Mouse (Mus musculus): ENCODE data around the gene Gtpbp10.
A peak's percentile ranks its signal among the peaks of the same experiment; 100 is the strongest.

Gene Gtpbp10

DNA sequence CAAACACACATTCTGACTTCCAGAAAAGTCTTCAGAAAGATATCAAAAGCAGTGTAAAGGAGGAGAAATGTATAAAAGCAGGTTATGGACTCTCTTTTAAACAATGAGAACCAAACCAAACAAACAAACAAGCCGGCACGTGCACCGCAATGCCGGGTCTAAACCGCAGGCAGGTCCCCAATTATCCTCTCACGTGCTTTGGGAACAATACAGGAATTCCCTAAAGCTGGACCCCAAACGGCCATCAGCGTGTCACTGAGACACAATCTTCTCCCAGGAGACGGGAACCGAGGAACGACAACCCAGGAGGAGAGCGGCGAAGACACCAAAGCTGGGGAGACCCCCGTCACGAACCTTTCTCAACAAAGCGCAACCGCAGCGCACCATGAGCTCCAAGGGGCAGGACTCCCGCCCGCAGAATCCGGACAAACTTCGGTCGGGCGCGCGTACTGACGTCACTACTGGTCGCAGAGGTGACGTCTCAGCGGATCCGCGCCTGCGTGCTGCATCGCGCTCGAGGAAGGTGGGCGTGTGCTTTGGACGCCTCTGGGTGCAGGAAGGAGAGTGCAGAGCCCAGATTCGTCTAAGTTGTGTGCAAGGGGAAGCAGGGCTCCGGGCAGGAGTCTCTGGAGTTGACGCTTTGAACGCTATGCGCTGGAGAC, at the start of gene Gtpbp10:
Gene Gtpbp10, minus strand, starts transcription at position 460 of the 662 bp plus-strand sequence.
- peak; percentile 92 for DNase-seq (ENCODE audit: low read depth, low spot score)

DNA sequence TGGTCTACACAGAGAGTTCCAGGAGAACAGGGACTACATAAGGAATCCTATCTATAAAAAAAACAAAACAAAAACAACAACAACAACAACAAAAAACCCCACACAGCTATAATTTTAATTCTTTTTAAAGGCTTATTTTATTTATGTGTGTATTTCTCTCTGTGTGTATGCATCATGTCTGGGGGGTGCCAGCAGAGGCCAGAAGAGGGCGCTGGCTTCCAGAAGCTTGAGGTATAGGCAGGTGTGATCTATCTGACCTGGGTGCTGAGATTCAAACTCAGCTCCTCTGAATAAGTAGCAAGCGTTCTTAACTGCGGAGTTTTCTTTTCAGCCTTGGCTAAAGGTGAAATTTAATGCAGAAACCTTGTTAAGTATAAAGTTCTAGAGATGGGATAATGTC, 28.3 kb upstream of the Gtpbp10 start:
- DNase-seq (ENCODE audit: low read depth, low spot score), result no peak

DNA sequence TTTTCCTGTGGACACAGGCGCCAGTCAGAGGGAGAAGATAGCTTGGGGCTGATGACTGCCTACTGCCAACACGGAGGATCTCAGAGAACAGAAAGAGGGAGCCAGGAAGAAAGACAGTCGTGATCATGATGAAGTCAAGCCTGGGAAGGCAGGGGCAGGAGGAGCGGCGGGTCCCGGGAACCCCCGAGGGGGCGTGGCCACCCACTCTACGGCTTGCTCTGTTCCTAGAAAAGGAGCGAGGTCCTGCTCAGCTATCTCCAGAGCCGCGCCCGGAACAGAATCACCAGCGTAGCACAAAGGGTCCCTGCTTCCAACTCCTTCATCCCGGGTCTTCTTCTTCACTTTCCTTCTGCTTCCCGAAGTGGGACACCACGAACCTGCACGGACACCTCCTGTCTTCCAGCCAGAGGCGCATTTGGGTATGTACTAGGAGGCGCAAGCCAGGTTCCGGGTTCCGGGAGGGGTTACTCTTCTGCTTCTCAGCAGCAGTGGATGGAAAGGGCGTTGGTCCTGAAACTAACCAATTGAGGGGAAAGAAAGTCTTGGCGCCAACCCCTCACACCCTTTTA, 14.5 kb upstream of the Gtpbp10 start, which contains the start of gene Gm8773:
Gene Gm8773, plus strand, starts transcription at position 51 of the 569 bp plus-strand sequence.
- no peak for DNase-seq (ENCODE audit: low read depth, low spot score)

DNA sequence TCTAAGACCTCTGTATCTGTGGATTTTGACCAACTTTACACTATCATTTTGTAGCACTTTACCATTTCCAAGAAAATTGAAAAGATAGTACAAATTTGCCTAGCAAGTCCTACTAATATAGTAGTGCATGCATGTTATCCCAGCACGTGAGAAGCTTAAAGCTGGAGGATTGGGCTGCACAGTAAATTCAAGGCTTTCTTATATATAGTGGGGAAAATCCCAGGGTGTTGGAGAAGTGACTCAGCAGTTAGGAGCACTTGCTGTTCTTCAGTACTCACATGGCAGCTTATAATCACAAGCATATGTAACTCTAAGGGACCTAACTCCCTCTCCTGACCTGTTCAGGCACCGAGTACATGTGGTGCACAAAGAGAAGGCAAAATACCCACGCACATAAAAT, 3.1 kb upstream of the Gtpbp10 start:
- DNase-seq (ENCODE audit: low read depth, low spot score), result no peak

GRCm38 (mm10) chr5:5561041-5561706, 1.8 kb upstream of the Gtpbp10 start:
- no peak for DNase-seq (ENCODE audit: low read depth, low spot score)

GRCm38 (mm10) chr5:5559798-5560197, 460 bp upstream of the Gtpbp10 start:
- no peak for DNase-seq (ENCODE audit: low read depth, low spot score)

- no peak for DNase-seq (ENCODE audit: low read depth, low spot score)
Observed at GRCm38 (mm10) chr5:5551110-5551509, 8.2 kb downstream of the Gtpbp10 start.

DNA sequence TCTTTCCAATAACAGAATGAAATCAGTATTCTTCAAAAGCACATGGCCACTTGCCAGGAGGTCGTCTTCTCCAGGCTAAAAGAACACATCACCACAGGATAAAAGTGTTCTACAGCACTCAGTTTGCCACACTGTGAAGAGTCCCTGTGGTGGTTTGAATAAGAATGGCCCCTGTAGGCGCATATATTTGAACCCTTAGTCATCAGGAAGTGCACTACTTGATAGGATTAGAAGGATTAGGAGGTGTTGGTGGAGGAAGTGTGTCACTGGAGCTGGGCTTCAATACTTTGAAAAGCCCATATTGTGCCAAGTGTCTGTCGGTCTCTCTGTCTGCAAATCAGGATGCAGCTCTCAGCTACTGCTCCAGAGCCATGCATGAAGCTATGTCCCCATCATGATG, 19.0 kb downstream of the Gtpbp10 start:
- no peak for DNase-seq (ENCODE audit: low read depth, low spot score)

DNA sequence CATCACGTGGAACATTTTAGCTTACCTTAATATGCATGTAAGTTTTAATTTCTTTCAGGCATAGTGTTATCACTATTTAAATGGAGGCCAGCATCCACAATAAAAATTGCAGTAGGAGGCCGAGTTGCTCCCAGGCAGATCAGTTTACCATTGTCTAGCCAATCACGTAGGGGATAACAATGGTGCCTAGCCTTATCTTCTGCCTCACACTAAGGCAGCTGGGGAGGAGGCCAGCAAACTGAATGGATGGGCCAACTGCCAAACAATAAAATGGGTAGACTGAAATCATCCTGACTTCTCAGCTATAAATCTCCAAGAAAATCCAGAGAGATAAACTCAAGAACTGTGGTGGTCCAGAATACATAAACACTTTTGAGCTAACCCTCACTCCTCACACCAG, 19.6 kb downstream of the Gtpbp10 start:
- DNase-seq (ENCODE audit: low read depth, low spot score), result no peak

DNA sequence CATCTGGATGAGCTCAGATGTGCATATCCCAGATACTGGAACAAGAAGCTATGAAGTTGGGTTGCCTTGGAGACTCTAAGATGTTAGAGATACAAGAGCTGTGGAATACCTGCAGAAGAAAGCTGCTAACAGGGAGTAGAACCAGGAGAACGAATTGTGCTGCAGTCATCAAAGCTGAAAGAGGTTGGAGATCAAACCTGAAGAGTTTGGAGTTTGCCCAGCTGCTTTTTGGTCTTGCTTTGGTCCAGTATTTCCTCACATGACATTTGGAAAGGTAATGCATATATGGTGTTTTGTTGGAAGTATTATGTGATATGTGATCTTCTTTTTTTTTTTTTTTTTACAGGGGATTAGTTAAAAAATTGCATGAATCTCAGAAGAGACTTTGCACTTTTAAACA, 23.2 kb downstream of the Gtpbp10 start:
- no peak for DNase-seq (ENCODE audit: low read depth, low spot score)

DNA sequence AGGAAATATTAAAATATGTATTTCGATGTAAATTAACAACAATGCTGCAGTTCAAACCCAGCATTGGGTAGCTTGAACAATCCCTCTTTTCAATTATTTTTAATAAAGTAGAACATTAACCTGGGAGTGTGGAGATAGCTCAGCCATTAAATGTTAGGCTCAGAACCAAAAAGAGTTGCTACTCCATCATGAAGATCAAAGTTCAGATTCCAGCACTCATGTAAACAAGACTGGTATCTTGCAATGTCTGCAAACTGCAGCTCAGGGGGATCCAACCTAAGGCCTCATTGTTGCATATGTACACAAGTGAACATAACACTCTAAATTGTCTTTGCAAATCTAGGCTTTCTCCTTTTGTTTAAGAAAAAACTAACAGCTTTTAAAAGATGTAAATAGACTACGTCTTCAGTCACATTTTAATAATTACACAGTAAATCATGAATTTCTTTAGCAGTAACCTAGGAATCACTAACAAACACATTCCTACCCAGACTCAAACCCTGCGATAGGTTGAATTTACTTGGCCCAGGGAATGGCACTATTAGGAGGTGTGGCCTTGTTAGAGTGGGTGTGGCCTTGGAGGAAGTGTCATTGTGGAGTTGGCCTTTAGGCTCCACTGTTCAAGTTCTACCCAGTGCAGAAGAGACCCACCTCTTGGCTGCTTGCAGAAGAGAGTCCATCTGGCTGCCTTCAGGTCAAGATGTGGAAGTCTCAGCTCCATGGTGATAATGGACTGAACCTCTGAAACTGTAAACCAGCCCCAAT, 25.5 kb downstream of the Gtpbp10 start:
- no peak for DNase-seq (ENCODE audit: low read depth, low spot score)

DNA sequence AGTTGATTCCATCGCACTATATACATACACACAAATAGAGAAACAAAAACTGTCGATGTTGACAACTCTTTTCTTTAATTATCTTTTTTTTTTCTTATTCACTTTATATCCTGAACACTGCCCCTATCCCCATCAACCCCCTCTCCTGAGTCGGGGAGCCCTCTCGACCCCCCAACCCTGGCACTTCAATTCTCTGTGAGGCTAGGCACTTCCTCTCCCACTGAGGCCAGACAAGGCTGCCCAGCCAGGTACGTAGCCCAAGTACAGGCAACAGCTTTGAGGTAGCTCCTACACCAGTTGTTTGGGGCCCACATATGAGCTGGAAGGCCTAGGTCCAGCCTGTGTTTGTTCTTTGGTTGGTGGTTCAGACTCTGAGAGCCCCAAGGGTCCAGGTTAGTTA, 43.9 kb downstream of the Gtpbp10 start:
- no peak for DNase-seq (ENCODE audit: low read depth, low spot score)

DNA sequence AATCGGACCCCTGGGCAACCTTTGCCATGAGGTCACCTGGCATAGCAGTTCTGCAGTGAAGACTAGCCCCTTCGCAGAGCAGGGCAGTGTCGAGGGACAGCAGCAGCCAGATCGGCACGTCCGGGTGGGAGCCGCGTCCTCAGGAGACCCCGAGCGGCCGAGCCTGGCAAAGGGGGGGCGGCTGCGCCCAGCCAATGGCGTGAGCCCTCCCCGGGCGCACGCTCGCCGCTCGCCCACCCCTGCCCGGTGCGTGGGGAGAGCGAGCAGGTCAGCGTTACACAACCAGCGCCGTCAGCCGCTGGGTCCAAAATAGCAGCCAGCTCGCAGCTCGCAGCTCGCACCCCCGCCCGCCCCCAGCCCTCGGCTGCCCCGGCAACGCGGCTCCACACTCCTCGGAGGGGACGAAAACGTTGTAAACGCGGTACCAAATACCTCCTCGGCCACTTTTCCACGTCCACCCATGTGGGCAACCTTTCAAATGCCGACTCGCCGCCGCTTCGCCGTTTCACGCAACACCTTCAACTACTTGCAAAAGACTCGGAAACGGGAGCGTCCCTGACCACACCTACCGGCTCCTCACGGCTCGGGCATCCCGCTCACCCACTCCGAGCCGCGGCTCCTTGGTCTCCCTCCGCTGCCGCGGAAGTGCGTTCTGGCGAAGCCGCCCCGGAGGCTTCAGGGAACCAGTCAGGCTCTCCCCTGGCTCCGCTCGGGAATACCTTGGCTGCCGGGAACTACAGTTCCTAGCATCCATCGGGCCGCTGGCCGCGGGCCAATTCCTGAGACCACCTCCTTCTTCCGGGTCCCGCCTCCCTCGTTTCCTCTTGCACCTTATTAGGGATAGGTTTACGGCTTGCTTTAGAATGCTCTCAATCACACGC, 44.9 kb downstream of the Gtpbp10 start, which contains the start of gene Cldn12:
Gene Cldn12, minus strand, starts transcription at position 763 of the 881 bp plus-strand sequence.
- peak; percentile 70 for DNase-seq (ENCODE audit: low read depth, low spot score)

GRCm38 (mm10) chr5:5511401-5511800, 47.9 kb downstream of the Gtpbp10 start:
- no peak for DNase-seq (ENCODE audit: low read depth, low spot score)

- no peak for DNase-seq (ENCODE audit: low read depth, low spot score)
Observed at GRCm38 (mm10) chr5:5510989-5511388, 48.3 kb downstream of the Gtpbp10 start.

- no peak for DNase-seq (ENCODE audit: low read depth, low spot score)
Observed at GRCm38 (mm10) chr5:5510304-5510887, 48.9 kb downstream of the Gtpbp10 start.

GRCm38 (mm10) chr5:5508231-5508630, 51.1 kb downstream of the Gtpbp10 start:
- DNase-seq (ENCODE audit: low read depth, low spot score), result no peak

- DNase-seq (ENCODE audit: low read depth, low spot score), result no peak
Observed at GRCm38 (mm10) chr5:5507701-5508225, 51.6 kb downstream of the Gtpbp10 start.

- no peak for DNase-seq (ENCODE audit: low read depth, low spot score)
Observed at GRCm38 (mm10) chr5:5504456-5504855, 54.9 kb downstream of the Gtpbp10 start.

DNA sequence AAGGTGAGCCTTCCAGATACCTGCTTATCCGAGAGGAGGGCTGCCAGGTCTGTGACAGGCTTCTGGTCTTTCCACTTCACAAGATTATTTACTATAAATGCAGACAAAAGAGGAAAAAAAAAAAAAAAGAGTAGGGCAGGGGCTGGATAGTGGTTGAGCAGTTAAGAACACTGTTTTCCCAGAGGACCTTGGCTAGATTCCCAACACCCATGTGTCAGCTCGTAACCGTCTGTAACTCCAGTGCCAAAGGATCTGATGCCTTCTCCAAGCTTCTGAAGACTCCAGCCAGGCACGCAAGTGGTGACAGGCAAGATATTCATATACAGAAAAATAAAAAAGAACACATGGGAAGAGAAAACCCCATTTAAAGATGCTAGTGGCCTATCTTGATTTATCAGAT, 56.0 kb downstream of the Gtpbp10 start:
- DNase-seq (ENCODE audit: low read depth, low spot score), result no peak
